Mouse (Mus musculus) c-Kit-positive CD71-positive TER-119-positive erythroid progenitor cells, embryonic 14.5 days (primary cell): Measurements from ENCODE around the gene Topors.
"Not testable (repeated sequence)": the region's sequence is repeated elsewhere in the genome, so short reads cannot be mapped to it uniquely, and the experiment has no call there.

Experiments used
- DNase-seq: peaks from one replicate; pipeline ENCODE4 v3.0.0-alpha.2; 2013; ENCODE audit warnings: low spot score

Topors gene

DNA sequence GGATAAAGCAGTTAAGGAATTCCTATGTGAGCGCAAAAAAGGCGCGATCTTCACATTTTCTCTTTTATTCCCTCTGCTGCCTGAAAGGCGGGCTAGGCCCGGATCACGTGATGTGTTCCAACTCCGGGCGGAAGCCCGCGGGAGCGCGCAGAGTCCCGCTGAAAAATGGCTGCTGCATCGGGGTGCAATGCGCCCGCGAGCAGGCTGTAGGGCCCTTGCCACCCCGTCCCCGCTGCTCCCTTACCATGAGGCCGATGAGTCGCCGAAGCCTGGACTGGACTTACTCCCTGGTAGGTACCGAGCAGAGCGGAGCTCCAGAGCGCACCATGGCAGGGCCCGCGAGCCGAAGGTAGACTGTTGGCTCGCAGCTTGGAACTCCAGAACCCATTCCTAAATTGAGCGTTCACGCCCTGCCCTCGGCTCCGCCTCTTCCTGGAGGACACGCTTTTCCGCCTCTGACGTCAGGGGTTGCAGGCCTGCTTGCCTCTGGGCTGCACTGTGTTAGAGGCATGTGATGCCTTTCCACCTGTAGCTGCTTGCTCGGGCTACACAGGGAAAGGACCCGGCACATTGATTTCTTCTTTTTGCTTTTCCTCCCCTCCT, at the start of gene Topors, which contains the start of gene Smim27:
Gene Topors (minus strand): TSS at position 421 of the 603 bp plus-strand sequence.
Gene Smim27 (plus strand): TSS at position 150 of the 603 bp plus-strand sequence.
- DNase-seq = peak; percentile 92

DNA sequence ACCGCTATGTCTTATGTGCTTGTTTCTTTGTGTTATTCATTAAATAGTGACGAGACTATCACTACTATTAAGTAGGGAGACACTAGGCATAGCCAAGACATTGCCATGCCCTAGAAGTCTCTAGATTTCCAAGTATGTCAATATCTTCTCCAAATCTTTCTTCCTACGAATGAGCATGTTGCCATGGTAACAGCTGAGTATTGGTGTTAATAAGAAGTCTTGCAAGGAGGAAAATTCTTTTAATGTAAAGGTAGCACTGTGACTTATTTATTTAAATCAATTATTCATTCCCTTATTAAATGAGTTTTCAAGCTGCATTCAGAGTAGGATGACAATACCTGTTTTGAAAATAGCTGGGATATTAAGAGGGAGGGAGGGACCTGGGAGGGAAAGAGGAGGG, 47.8 kb upstream of the Topors start:
- DNase-seq = no peak

DNA sequence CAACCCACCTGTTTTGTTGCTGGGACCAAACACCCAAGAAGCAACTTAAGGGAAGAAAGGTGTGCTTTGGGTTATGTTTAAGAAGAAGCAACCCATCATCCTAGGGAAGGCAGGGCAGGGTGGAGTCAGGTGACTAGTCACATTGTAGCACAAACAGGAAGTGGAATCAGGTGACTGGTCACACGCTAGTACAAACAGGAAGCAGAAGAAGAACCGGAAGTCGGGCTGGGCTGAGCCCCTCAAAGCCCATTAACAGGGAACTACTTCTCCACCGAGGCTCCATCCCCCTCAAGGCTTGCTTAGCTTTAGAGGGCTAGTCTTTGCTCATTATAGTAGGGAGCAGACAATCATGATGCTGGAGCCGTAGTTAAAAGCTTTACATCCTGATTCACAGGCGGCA, 43.4 kb upstream of the Topors start:
- no peak for DNase-seq

DNA sequence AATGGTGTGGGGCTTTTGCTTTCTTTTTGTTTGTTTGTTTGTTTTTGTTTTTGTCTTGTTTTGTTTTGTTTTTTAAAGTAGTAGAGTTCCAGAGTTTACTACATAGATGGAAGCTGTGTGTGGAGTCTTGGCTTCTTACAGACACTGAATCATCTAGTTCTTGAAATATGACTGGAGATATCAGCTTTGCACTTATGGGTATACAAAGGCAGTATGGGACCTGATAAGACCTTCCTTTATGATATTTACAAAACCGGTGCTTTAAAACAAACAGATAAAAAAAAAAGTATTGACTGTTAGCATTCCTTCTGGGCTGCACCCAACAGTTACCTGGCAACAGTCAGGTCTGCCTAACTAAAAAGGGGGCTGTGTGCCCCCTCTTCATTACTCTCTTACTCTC, 42.6 kb upstream of the Topors start:
- no peak for DNase-seq

DNA sequence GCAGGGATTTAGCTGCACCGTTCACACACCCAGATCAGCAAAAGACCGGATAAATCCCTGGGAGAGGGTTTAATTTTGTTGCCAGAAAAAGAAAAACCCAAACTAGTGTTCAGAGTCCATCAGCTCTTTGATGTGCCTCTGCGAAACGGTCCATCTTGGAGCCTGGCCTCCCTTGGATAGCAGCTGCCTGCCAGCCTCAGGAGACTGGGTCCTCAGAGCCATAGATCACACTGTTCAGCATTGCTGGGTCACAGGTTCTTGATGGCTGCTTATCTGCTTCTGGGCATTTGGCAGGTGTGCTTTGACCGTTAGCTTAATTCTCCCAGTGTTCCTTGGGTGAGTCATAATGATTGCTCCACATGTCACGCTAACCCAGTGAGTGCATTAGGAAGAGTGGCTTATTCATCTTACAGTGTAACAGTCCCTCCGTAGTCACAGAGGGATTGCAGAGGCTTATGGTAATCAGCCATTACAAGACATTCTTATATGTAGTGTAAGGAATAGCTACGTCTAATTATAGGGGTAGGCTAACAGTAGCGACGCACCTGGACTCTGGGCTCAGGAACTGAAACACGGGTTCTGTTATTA, 41.2 kb upstream of the Topors start:
- no peak for DNase-seq

DNA sequence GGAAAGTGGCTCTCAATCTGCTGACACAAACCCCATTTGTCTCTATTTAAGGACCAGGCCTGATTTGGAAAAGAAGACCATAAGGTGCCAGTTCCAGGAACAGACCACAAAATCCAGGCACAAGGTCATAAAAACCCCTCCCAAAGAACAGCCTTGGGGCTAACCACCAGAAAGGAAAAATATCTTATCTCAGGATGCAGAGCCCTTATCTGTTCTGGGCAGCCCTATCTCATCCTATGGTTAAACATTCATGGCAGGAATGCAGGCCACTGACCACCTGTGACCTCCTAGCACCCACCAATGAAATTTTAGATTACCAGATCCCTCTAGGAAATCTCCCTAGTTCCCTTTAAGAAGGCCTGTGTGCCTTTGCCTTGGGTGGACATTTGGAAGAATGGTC, 40.0 kb upstream of the Topors start:
- DNase-seq = no peak

DNA sequence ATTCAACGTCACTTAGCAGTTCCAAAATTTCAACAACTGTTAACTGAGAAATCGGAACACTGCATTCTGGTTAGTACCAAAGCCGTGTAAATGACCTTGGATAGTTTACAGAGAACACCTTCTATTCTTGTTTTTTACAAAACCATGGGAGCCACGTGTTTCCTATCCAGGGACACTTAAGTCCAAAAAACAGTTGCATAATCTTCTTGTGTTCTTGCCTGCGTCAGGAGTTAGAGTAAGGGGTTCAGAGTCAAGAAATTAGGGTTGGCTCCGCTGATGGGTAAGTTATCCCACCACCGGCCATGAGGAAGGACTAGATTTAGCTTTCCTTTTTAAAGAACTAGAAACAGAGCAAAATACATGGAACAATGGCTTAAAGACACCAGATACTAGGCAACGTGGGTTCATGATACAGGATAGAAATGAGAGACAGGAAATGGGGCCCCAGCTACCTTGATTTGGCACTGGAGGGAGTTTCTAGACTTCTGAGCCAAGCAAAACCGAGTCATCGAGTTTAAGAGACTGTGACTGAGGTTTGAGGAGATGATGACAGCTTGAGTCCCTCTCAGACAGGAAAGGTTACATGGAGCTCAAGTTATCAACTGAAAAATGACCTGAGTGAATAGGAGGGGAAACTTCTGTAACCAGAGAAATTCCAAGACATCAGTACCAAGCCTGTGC, 32.9 kb upstream of the Topors start:
- no peak for DNase-seq

DNA sequence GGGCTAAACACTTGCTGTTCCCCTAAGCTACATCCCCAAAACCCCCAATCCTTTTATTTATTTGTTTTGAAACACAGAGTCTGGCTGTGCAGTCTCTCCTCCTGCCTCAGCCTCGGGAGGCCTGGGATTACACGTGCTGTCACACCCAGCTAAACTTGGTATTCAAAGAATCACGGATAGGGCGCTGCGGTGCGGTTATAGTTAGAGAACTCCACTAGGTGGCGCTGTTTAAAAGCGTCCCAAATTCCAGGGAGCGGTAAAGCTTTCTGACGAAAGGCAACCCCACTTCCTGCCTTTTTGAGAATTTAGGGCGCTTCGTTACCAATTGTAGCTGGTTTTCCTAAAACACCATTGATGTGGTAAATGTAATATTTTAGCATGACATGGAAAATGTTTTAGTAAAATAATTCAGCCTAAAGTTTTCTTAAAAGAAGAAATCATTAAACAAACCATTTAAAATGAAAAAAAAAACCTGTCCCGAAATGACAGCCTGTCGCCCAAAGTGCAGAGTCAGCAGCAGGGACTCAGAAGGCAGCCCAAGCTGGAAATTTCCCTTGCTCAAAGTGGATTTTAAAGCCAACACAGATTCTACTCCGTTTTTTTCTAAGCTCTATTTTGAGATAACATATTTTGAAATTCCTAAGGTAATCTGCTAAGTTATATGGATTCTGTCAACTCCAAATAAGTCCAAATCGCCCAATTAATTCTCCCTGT, 31.6 kb upstream of the Topors start:
- DNase-seq = peak; percentile 70

DNA sequence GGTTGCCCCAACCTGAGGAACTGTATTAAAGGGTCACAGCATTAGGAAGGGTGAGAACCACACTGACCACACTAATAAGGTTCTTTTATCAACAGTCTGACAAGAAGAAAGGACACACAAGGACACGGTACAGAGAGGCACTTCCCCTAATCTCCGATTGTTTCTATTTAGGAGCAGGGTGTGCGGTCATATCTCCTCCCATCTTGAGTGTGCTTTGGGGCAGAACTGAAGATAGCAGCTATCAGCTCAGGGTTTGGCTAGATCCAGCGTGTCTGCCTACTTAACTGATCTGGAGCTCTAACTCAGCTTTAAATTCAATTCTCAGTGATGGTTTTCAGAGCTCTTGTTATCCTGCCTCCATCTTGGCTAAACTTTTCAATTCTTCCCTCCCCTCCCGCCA, 29.5 kb upstream of the Topors start:
- DNase-seq = no peak

DNA sequence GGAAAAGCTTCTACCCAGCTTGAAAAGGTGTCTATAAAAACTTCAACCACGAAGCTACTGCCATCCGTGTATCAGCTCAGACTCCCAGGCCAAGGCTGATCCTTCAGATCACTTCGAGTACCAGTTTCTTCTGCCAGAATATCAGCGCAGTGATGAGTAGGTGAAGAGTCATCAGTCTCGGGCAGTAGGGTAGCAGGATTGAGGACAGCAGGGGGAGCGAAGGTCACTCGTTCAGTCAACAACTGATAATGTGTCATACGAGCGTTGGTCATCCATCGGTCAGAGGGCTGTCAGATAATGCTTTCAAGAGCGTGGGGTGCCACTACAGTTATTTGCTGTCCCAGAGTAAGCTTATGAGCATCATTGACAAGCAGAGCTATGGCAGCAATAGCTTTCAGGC, 21.9 kb upstream of the Topors start:
- DNase-seq = not testable (repeated sequence)

DNA sequence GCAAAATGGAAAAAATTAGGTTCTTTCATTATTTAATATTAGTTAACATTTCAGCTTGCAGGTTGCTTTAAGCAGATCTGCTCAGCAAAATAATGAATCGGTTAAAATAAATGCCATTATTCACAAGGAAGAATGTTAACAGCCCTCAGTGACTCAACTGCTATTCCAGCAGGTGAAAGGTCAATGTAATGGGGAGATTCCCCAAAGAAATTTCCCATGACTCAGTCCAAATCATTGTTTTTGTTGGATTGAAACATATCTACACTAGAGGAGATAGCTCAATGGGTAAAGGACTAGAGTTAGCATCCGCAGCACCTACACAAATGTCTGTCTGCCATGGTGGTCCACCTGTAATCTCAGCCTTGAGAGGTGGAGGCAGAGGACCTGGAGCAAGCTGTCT, 19.4 kb upstream of the Topors start:
- DNase-seq = no peak

DNA sequence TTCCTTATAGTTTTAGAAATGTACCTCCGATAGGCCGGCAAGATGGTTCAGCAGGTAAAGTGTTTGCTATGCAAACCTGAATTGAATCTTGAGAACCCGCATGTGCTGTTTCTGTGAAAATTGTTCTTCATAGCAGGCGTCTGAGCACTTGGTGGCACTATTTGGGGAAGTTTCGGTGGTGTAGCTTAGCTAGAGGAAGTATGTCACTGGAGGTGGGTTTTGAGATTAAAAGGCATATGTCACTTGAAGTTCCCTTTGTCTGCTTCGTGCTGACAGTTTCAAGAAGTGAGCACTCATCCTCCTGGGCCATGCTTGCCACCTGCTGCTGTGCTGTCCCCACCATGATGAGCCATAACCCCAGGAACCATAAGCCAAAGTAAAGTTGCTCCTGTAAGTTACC, 17.8 kb upstream of the Topors start:
- DNase-seq = no peak

DNA sequence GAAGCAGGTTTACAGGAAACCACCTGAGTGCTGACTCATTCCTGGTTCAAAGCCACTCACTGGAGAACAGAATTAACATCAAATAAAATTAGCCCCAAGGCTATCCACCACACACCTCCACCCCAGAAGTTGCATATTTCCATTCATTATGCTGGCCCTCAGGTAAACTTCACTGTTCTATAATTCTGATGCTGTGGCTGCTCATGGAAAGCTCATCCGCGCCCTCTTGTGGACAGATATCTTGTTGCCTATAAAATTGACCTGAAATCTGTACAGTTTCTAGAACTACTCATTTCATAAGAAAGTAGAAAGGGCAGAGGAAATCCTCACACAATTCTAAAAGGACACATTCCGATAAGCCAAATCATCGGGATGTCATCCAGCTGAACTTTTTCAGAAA, 15.9 kb upstream of the Topors start:
- DNase-seq = peak; percentile 62

DNA sequence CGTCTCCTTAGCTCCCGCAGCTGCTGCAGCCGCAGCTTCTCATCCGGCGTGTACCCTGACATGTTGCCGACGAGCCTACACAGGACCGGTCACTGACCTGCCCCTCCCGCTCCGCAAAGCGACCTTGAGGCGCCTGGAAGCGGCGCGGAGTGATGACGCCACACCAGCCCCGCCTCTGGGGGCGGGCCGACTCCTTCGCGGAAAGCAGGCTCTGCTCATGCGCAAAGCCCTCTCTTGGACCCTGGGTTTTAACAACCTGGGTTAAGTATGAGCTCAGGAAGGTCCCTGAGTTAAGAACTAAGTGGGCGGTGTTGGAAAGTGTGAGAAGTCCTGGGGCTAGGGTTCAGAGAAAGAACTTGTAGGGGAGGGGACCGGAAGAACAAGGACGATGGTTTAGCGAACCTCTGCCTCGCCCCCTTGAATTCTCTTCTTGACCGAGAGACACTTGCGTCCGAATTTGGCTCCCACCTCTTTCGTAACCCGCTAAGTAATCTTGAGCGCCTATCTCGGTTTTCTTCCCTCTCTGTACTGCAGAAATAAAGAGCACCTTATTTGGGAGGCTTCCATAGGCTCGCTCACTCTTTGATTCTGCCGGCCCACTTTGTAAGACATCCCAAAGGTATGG, 9.7 kb upstream of the Topors start, which contains the start of gene Ndufb6:
Gene Ndufb6 (minus strand): TSS at position 146 of the 625 bp plus-strand sequence.
- DNase-seq = peak; percentile 92

DNA sequence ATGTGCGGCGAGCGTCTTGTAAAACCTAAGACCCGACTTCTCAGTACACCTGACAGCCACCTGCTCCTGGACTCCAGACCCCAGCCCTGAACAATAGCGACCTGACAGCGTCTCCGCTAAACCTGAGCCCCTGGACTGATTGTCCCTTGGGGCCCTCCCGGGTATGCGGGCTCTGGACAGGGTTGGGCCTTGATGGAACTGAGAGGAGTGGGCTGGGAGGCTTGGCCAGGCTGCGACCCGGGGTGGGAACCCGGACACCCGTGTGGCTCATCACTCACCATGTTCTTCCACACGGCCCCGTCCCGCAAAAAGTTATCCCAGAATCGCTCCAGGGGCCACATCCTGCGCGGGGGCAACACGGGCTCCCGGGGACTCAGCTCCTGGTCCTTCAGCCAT, 9.2 kb upstream of the Topors start:
- no peak for DNase-seq

DNA sequence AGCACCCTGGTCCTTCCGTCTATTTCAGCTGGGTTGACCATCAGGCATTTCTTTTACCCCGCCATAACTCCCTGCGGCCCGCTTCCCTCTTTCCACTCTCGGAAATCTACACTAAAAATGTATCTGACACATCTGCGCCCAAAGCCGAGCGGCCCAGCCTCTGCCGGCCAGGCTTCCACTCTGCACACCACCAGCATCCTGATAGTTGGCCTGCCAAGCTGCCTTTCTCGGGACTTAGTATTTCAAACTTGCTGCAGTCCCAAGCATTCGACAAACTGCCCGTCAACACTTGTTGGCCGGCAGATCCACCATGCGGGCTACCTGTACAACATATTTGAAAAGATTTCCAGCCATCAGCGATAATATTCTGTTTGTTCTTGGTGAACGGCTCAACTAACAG, 815 bp downstream of the Topors start:
- DNase-seq = no peak

DNA sequence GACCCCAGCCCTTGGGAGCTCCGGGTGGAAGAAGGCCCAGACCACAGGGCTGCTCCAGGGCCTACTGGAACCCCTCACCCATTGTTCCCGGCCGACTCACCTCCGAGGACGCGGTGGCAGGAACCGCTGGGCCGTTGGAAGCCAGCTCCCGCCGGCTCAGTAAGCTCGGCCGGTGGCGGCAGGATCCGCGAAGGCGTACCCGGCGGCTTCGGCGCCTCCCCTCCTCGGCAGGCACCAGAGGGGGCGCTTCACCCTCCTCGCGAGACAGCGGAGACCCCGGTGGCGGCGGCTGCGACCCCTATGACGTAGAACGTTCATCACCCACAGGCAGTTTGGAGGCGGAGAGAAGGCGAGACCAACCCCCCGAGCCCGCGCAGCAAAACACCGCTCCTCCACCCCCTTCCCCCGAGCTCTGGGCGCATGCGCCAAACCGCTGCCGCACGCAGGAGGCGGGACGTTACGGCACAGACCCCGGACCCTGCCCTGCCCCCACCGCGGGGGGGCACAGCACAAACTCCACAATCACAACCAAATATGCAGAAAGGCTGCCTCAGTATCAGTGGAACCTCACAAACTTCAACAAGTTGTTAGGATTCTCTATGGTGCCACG, 1.3 kb downstream of the Topors start:
- DNase-seq = peak; percentile 72

DNA sequence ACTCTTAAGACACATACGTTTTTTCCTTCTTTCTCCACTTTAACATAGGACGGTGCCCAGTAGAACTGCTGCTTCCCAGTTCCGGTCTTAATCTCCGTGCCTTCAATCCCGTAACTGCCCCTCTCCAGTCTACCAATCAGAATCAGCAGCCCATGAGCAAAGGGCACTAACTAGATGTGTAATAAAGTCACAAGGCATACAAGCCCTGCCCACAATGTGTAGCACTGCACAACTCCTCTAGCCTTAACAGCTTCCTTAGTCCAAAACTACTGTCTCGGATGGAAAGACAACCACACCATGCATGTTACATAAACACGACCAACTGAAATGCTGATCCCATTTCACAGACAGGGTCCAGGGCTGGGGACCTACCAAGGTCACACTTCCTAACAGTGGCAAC, 2.0 kb downstream of the Topors start:
- no peak for DNase-seq

DNA sequence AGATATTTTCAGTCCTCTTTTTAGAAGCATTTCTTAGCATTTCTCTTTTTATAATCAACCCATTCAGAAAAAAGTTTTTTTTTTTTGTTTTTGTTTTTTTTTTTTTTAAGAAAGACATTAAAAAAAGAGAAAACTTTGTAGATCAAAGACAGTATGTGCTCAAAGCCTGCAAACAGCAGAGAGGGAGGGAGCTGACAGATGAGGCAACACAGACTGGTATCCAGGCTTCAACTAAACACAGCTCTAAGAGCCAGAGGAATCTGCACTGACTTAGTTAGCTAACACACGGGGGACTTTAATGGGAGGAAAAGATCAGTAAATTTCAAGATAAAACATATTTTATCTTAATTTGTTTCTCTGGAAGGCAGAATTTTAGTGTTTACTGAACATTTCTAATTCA, 5.3 kb downstream of the Topors start:
- no peak for DNase-seq

DNA sequence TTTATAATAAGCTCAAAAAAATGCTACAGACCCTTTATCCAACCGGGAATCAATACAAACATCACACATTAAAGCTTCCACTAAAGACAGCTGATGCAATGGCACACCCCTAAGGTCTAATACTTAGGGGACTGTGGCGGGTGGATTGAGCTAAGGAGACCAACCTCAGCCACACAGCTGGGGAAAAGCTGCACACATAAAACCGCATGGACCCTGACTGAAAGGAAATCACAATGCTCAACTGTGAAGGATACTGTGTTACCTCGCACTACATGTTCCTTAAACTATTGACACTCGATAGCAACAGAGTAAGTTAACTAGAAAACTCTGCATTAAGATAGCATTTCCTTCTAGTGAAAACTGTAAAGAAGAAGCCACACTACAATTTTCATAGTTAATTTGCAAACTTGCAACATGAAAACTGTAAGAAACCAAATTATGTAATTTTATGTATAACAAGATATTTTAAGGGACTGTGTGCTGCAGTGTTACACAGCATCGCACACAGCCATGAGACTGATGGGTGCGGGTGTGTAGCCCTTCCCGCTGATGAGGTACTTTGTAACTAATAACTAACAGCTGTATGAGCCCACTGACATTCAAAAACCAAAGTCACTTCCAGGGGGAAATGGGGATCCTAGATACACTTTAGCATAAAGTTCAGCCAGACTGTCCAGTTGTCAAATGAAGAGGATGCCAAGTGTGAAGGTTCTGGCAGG, 15.1 kb downstream of the Topors start:
- no peak for DNase-seq

DNA sequence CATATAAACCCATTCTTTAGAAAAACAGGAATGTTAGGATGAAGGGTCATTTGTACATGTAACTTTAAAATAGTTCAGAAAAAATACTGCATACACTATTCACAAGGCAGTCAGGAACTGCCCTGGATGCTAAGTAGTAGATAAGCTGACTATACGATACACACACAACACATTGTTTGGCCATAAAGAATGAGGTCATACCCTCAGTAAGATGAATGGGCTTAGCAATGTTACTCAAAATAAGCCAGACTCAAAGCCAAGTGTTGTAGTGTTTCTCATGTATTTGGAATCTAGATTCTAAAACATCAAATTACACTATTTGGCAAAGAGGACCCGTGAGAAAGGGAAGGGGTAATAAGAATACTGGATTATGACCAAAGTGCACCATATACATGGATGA, 15.9 kb downstream of the Topors start:
- no peak for DNase-seq
